Mouse (Mus musculus) olfactory bulb, adult 2 months (tissue): Measurements from ENCODE around the gene Dchs2.

Experiments used
- CTCF ChIP-seq: fragments of 200-500 bp; IDR thresholded peaks from 2 replicates; pipeline ENCODE4 v1.5.1; 2012; ENCODE audit warnings: low read depth, mild to moderate bottlenecking, low read length, moderate library complexity; ENCODE audit not compliant: insufficient read depth
- POLR2A ChIP-seq: fragments of 200-500 bp; IDR thresholded peaks from 2 replicates; pipeline ENCODE4 v1.6.1; 2012; ENCODE audit warnings: mild to moderate bottlenecking, low read depth, low read length, moderate library complexity; ENCODE audit not compliant: insufficient read depth

GRCm38 (mm10) chr3:83191271-83191670 is 63.5 kb downstream of the Dchs2 start:
- TF ChIP-seq CTCF: no peak
- TF ChIP-seq POLR2A: no peak
